Mouse (Mus musculus): ENCODE measurements around the gene 1700003F12Rik. TPM values are rescaled to one million over a fixed set of nuclear protein-coding genes. Genes with fewer than 3 reads are reported as not detected.
A peak's percentile ranks its signal among the peaks of the same experiment; 100 is the strongest.

Gene 1700003F12Rik
- polyA plus RNA-seq, 1 experiment from 2014 or later, result 1.8 TPM

DNA sequence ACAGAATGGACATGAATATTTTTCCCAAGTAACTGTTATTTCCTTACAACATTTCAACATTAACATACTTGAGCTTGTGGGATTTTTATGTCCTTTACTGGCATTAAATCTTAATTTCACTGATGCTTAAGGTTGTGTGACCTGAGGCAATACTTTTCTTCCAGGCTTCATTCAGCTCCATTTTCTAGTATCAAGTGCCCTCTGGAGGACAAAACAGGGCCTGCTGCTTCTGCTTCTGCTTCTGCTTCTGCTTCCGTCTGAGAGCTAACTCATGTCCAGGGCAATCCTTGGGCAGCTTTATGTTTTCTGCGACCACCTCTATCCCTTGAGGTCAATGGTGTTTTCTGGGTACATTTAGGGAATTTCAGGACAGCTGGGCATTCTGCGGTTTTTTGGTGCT is 7.2 kb upstream of the 1700003F12Rik start:
- Histone ChIP-seq H3K27me3 (ENCODE audit: control insufficient read depth, insufficient read depth, low read depth, low read length) (no peaks in the 10 kb centered on the region), H3K4me2 (ENCODE audit: low read depth, low read length) (no peak overlapping the region), H3K9me3 (replicated peaks; ENCODE audit: control insufficient read depth, low read length) (no peaks in the 10 kb centered on the region), H3K4me1 (ENCODE audit: control insufficient read depth, low read depth, low read length) (no peaks in the 10 kb centered on the region; the same call in 1 of the 2 replicates), H3K36me3 (ENCODE audit: control insufficient read depth, insufficient read depth) (0 out of 2 replicates have a peak, but pooled peaks cover 4% of the 10 kb centered on the region), H3K4me3 (ENCODE audit: low read depth, low read length) (no peak overlapping the region), H3K9ac (ENCODE audit: low read depth, low read length) (no peak overlapping the region), H3K27ac (ENCODE audit: low read length) (no peak overlapping the region)
- WGBS (ENCODE audit: insufficient replicate concordance), result 67% methylated on average over 3 of the region's 3 CpGs
- no peak for ATAC-seq (ENCODE audit: low read depth)

GRCm38 (mm10) chr2:154541630-154542029 is 5.3 kb upstream of the 1700003F12Rik start:
- no peak for ATAC-seq (ENCODE audit: low read depth)
- no peak overlapping the region for H3K27ac ChIP-seq (ENCODE audit: low read length)
- no peak overlapping the region for H3K4me3 ChIP-seq (ENCODE audit: low read depth, low read length)
- no peak overlapping the region for H3K9ac ChIP-seq (ENCODE audit: low read depth, low read length)
- H3K4me1 ChIP-seq (ENCODE audit: control insufficient read depth, low read depth, low read length), result no peaks in the 10 kb centered on the region; the same call in 1 of the 2 replicates
- H3K4me2 ChIP-seq (ENCODE audit: low read depth, low read length), result no peak overlapping the region
- WGBS (ENCODE audit: insufficient replicate concordance), result 61% methylated on average over 2 of the region's 2 CpGs
- H3K27me3 ChIP-seq (ENCODE audit: control insufficient read depth, insufficient read depth, low read depth, low read length), result no peaks in the 10 kb centered on the region
- 0 out of 2 replicates have a peak, but pooled peaks cover 2% of the 10 kb centered on the region for H3K36me3 ChIP-seq (ENCODE audit: control insufficient read depth, insufficient read depth)
- no peaks in the 10 kb centered on the region for H3K9me3 ChIP-seq (replicated peaks; ENCODE audit: control insufficient read depth, low read length)

GRCm38 (mm10) chr2:154543567-154544347 is 3.1 kb upstream of the 1700003F12Rik start:
- Histone ChIP-seq H3K27me3 (ENCODE audit: control insufficient read depth, insufficient read depth, low read depth, low read length) (0 out of 2 replicates have a peak, but pooled peaks cover under 1% of the 10 kb centered on the region), H3K4me2 (ENCODE audit: low read depth, low read length) (no peak overlapping the region), H3K4me3 (ENCODE audit: low read depth, low read length) (no peak overlapping the region), H3K4me1 (ENCODE audit: control insufficient read depth, low read depth, low read length) (no peaks in the 10 kb centered on the region; the same call in 1 of the 2 replicates), H3K36me3 (ENCODE audit: control insufficient read depth, insufficient read depth) (no peaks in the 10 kb centered on the region), H3K9me3 (replicated peaks; ENCODE audit: control insufficient read depth, low read length) (no peaks in the 10 kb centered on the region), H3K27ac (ENCODE audit: low read length) (no peak overlapping the region), H3K9ac (ENCODE audit: low read depth, low read length) (no peak overlapping the region)
- WGBS (ENCODE audit: insufficient replicate concordance), result 82% methylated on average over 9 of the region's 9 CpGs
- ATAC-seq (ENCODE audit: low read depth), result no peak

GRCm38 (mm10) chr2:154548688-154549087 is 1.8 kb downstream of the 1700003F12Rik start:
- WGBS (ENCODE audit: insufficient replicate concordance), result 44% methylated on average over 3 of the region's 3 CpGs
- Histone ChIP-seq H3K27ac (ENCODE audit: low read length) (no peak overlapping the region), H3K9me3 (replicated peaks; ENCODE audit: control insufficient read depth, low read length) (0 out of 2 replicates have a peak, but pooled peaks cover 2% of the 10 kb centered on the region), H3K4me3 (ENCODE audit: low read depth, low read length) (peak overlapping the region; percentile 54; the same call in 1 of the 2 replicates), H3K27me3 (ENCODE audit: control insufficient read depth, insufficient read depth, low read depth, low read length) (peaks cover 31% of the 10 kb centered on the region), H3K36me3 (ENCODE audit: control insufficient read depth, insufficient read depth) (no peaks in the 10 kb centered on the region), H3K4me2 (ENCODE audit: low read depth, low read length) (peak overlapping the region; percentile 79; the same call in 1 of the 2 replicates), H3K4me1 (ENCODE audit: control insufficient read depth, low read depth, low read length) (peaks cover 22% of the 10 kb centered on the region), H3K9ac (ENCODE audit: low read depth, low read length) (no peak overlapping the region)
- peak; percentile 66 for ATAC-seq (ENCODE audit: low read depth)

DNA sequence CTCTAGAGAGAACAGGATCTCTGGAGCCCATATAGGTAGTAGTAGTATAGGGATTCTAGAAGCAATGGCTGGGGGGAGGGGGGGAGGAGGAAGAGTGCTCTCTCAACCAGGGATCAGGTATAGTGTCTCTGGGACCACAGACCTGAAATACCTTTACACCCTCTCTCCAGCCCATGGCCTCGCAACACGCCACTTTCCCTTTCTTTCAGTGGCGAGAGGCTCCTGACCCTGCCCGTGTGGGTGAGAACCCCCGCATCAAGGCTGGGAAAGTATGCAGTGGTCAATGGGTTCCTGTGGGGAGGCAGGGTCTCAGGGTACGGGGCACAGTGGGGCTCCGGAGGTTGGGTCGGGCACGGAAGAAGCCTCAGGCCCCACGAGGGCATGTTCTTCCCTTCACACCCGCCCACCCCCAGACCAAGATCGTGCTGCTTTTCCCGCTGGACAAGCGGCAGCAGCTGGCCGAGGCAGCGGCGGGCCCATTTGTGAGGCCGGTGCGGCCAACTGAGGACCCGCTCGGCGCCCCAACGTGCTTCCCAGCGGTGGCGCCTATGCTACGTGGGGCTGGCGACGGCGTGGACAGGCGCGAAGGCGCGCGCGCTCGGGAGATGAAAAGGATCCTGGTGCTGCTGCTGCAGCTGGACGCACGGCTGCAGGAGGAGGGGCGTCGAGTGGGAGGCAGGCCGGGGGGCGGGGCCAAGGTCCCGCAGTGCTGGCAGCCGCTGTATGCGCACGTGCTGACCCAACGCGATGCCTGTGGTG is 2.4 kb downstream of the 1700003F12Rik start:
- Histone ChIP-seq H3K27me3 (ENCODE audit: control insufficient read depth, insufficient read depth, low read depth, low read length) (peaks cover 31% of the 10 kb centered on the region), H3K9ac (ENCODE audit: low read depth, low read length) (peak overlapping the region; percentile 44; the same call in 1 of the 2 replicates), H3K4me2 (ENCODE audit: low read depth, low read length) (peak overlapping the region; percentile 79), H3K9me3 (replicated peaks; ENCODE audit: control insufficient read depth, low read length) (0 out of 2 replicates have a peak, but pooled peaks cover 2% of the 10 kb centered on the region), H3K36me3 (ENCODE audit: control insufficient read depth, insufficient read depth) (no peaks in the 10 kb centered on the region), H3K27ac (ENCODE audit: low read length) (no peak overlapping the region), H3K4me3 (ENCODE audit: low read depth, low read length) (peak overlapping the region; percentile 54), H3K4me1 (ENCODE audit: control insufficient read depth, low read depth, low read length) (peaks cover 22% of the 10 kb centered on the region)
- 5% methylated on average over 48 of the region's 48 CpGs for WGBS (ENCODE audit: insufficient replicate concordance)
- peak; percentile 56; the same call in 1 of the 2 replicates for ATAC-seq (ENCODE audit: low read depth)

DNA sequence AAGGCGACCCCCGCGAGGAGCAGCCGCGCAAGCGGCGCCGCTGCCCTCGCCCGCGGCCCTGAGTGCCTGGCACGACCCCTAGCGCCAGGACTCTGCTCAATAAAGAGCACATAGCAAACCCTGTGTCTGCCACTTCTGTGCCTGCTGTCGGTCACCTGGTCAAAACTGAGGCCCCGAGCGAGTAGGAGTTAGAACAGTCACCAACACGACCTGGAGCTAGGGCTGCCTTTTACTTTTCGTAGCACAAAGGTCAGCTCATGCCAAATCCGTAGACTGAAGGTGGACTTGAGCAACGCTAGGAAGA is 3.0 kb downstream of the 1700003F12Rik start:
- no peak overlapping the region for H3K9ac ChIP-seq (ENCODE audit: low read depth, low read length)
- WGBS (ENCODE audit: insufficient replicate concordance), result 13% methylated on average over 20 of the region's 20 CpGs
- H3K27me3 ChIP-seq (ENCODE audit: control insufficient read depth, insufficient read depth, low read depth, low read length), result peaks cover 31% of the 10 kb centered on the region

DNA sequence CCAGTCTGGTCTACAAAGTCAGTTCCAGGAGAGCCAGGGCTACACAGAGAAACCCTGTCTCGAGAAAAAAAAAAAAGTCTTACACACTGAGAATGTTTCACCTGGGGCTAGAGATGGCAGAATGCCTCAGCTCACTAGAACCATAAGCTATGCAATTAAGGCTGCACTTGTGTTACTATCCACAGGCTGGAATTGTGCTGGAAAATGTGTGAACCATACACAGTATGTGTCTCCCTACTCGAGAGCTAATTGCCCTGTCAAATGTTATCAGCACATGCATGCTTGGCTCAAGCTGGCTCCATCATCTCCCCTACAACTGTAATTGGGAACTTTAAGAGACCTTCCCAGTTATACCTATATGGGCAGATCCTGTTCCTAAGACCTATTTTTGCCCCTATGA is 4.1 kb downstream of the 1700003F12Rik start:
- no peak overlapping the region for H3K4me3 ChIP-seq (ENCODE audit: low read depth, low read length)
- no peak overlapping the region for H3K27ac ChIP-seq (ENCODE audit: low read length)
- no peaks in the 10 kb centered on the region for H3K36me3 ChIP-seq (ENCODE audit: control insufficient read depth, insufficient read depth)
- H3K9ac ChIP-seq (ENCODE audit: low read depth, low read length), result no peak overlapping the region
- peaks cover 22% of the 10 kb centered on the region for H3K4me1 ChIP-seq (ENCODE audit: control insufficient read depth, low read depth, low read length)
- 51% methylated on average over 2 of the region's 2 CpGs for WGBS (ENCODE audit: insufficient replicate concordance)
- H3K9me3 ChIP-seq (replicated peaks; ENCODE audit: control insufficient read depth, low read length), result 0 out of 2 replicates have a peak, but pooled peaks cover 2% of the 10 kb centered on the region
- no peak overlapping the region for H3K4me2 ChIP-seq (ENCODE audit: low read depth, low read length)
- no peak for ATAC-seq (ENCODE audit: low read depth)
- H3K27me3 ChIP-seq (ENCODE audit: control insufficient read depth, insufficient read depth, low read depth, low read length), result peaks cover 31% of the 10 kb centered on the region

More for the DNA sequence above, 3.0 kb downstream of the 1700003F12Rik start:
- H3K36me3 ChIP-seq (ENCODE audit: control insufficient read depth, insufficient read depth), result no peaks in the 10 kb centered on the region
- peak overlapping the region; percentile 54 for H3K4me3 ChIP-seq (ENCODE audit: low read depth, low read length)
- H3K9me3 ChIP-seq (replicated peaks; ENCODE audit: control insufficient read depth, low read length), result 0 out of 2 replicates have a peak, but pooled peaks cover 2% of the 10 kb centered on the region
- peak overlapping the region; percentile 79 for H3K4me2 ChIP-seq (ENCODE audit: low read depth, low read length)
- no peak overlapping the region for H3K27ac ChIP-seq (ENCODE audit: low read length)
- H3K4me1 ChIP-seq (ENCODE audit: control insufficient read depth, low read depth, low read length), result peaks cover 22% of the 10 kb centered on the region
- ATAC-seq (ENCODE audit: low read depth), result no peak

- Histone ChIP-seq H3K4me2 (ENCODE audit: low read depth, low read length) (peak within 1 kb of the TSS; percentile 43), H3K4me1 (ENCODE audit: control insufficient read depth, low read depth, low read length) (peaks cover 22% of the 10 kb centered on the region), H3K9me3 (replicated peaks; ENCODE audit: control insufficient read depth, low read length) (0 out of 2 replicates have a peak, but pooled peaks cover 2% of the 10 kb centered on the region), H3K36me3 (ENCODE audit: control insufficient read depth, insufficient read depth) (no peaks in the 10 kb centered on the region), H3K9ac (ENCODE audit: low read depth, low read length) (no peak within 1 kb of the TSS), H3K4me3 (ENCODE audit: low read depth, low read length) (peak within 1 kb of the TSS; percentile 9; the same call in 1 of the 2 replicates), H3K27me3 (ENCODE audit: control insufficient read depth, insufficient read depth, low read depth, low read length) (peaks cover 31% of the 10 kb centered on the region), H3K27ac (ENCODE audit: low read length) (no peak within 1 kb of the TSS)
- no peak for ATAC-seq (ENCODE audit: low read depth)
- 62% methylated on average over 4 of the region's 4 CpGs for WGBS (ENCODE audit: insufficient replicate concordance)
Observed at GRCm38 (mm10) chr2:154551476-154551875, 4.6 kb downstream of the 1700003F12Rik start, which contains the start of gene Actl10. Actl10 (plus strand) TSS chr2:154551776.
